Mouse (Mus musculus) heart, embryonic 15.5 days (tissue): ENCODE measurements at regions not wholly inside any gene's neighbourhood (a gene's known extent, or its start where the extent isn't known, plus 50 kb on each side); places are given as distances from the start of the nearest gene placed in this dataset.
A peak's percentile ranks its signal among the peaks of the same experiment; 100 is the strongest.

Source experiments
- ATAC-seq: fragments of 200-750 bp; cut with Nextera tagmentation; replicated peaks from 2 replicates; pipeline ENCODE4 v1.8.0; 2017; ENCODE audit warnings: low read depth, moderate TSS enrichment; ENCODE audit not compliant: insufficient number of reproducible peaks, insufficient read depth, low FRiP score
- H3K27ac ChIP-seq: fragments of 300-500 bp; sonication (generic); 2 replicates; pipeline ENCODE4 v1.5.1; 2015; ENCODE audit warnings: mild to moderate bottlenecking, inconsistent platforms
- H3K27me3 ChIP-seq: fragments of 300-500 bp; sonication (generic); 2 replicates; pipeline ENCODE4 v1.6.1; 2015; ENCODE audit warnings: inconsistent platforms
- H3K36me3 ChIP-seq: fragments of 300-500 bp; sonication (generic); 2 replicates; pipeline ENCODE4 v1.6.1; 2015; ENCODE audit warnings: mild to moderate bottlenecking, inconsistent platforms
- H3K4me1 ChIP-seq: fragments of 300-500 bp; sonication (generic); replicated peaks from 2 replicates; pipeline ENCODE4 v1.6.1; 2015; ENCODE audit warnings: inconsistent platforms
- H3K4me2 ChIP-seq: fragments of 300-500 bp; sonication (generic); 2 replicates; pipeline ENCODE4 v1.6.1; 2015; ENCODE audit warnings: inconsistent platforms, mild to moderate bottlenecking, moderate library complexity
- H3K4me3 ChIP-seq: fragments of 300-500 bp; sonication (generic); 2 replicates; pipeline ENCODE4 v1.5.1; 2015; ENCODE audit warnings: mild to moderate bottlenecking, inconsistent platforms
- H3K9ac ChIP-seq: fragments of 300-500 bp; sonication (generic); 2 replicates; pipeline ENCODE4 v1.6.1; 2015; ENCODE audit warnings: mild to moderate bottlenecking, inconsistent platforms
- H3K9me3 ChIP-seq: fragments of 300-500 bp; sonication (generic); replicated peaks from 2 replicates; pipeline ENCODE4 v1.6.1; 2016; ENCODE audit warnings: inconsistent platforms
- WGBS: fragments of 180-500 bp; shearing (Covaris S2); methylation state at CpG from one replicate; pipeline ENCODE4 v1.1.7; 2015; ENCODE audit warnings: mixed read lengths; 5-methylcytosine and 5-hydroxymethylcytosine counted together

GRCm38 (mm10) chr13:97434961-97435864 lies 194.3 kb downstream of the Enc1 start:
- Histone ChIP-seq H3K9me3 (no peaks in the 10 kb centered on the region), H3K27ac (peak overlapping the region; percentile 75), H3K4me3 (peak overlapping the region; percentile 46), H3K27me3 (peaks cover 5% of the 10 kb centered on the region; the same call in 1 of the 2 replicates), H3K4me1 (peaks cover 33% of the 10 kb centered on the region), H3K9ac (peak overlapping the region; percentile 49), H3K4me2 (peak overlapping the region; percentile 79), H3K36me3 (no peaks in the 10 kb centered on the region)
- ATAC-seq = peak; percentile 83
- WGBS = 4% methylated on average over 20 of the region's 20 CpGs

GRCm38 (mm10) chr13:97434167-97434566 lies 193.3 kb downstream of the Enc1 start:
- no peak overlapping the region for H3K27ac ChIP-seq
- H3K4me2 ChIP-seq = no peak overlapping the region
- H3K36me3 ChIP-seq = no peaks in the 10 kb centered on the region
- no peak overlapping the region for H3K4me3 ChIP-seq
- no peak for ATAC-seq
- no peak overlapping the region for H3K9ac ChIP-seq
- H3K27me3 ChIP-seq = peaks cover 5% of the 10 kb centered on the region; the same call in 1 of the 2 replicates
- H3K4me1 ChIP-seq = peaks cover 28% of the 10 kb centered on the region
- 73% methylated on average over 7 of the region's 7 CpGs for WGBS
- H3K9me3 ChIP-seq = no peaks in the 10 kb centered on the region

GRCm38 (mm10) chr13:97432627-97433026 lies 191.7 kb downstream of the Enc1 start:
- Histone ChIP-seq H3K4me2 (no peak overlapping the region), H3K27ac (no peak overlapping the region), H3K4me3 (no peak overlapping the region), H3K9ac (no peak overlapping the region), H3K9me3 (no peaks in the 10 kb centered on the region), H3K4me1 (peaks cover 21% of the 10 kb centered on the region), H3K27me3 (peaks cover 3% of the 10 kb centered on the region; the same call in 1 of the 2 replicates), H3K36me3 (no peaks in the 10 kb centered on the region)
- no peak for ATAC-seq
- 53% methylated on average over 4 of the region's 4 CpGs for WGBS

- Histone ChIP-seq H3K9me3 (no peaks in the 10 kb centered on the region), H3K27ac (no peak overlapping the region), H3K4me3 (no peak overlapping the region), H3K27me3 (peaks cover 3% of the 10 kb centered on the region; the same call in 1 of the 2 replicates), H3K9ac (no peak overlapping the region), H3K36me3 (no peaks in the 10 kb centered on the region), H3K4me1 (peaks cover 12% of the 10 kb centered on the region), H3K4me2 (no peak overlapping the region)
- 58% methylated on average over 2 of the region's 2 CpGs for WGBS
- ATAC-seq = no peak
Observed at GRCm38 (mm10) chr13:97430885-97431284, 190.0 kb downstream of the Enc1 start.

- Histone ChIP-seq H3K4me2 (no peak overlapping the region), H3K9me3 (no peaks in the 10 kb centered on the region), H3K4me3 (no peak overlapping the region), H3K36me3 (no peaks in the 10 kb centered on the region), H3K9ac (no peak overlapping the region), H3K27ac (no peak overlapping the region), H3K4me1 (no peaks in the 10 kb centered on the region), H3K27me3 (no peaks in the 10 kb centered on the region)
- no peak for ATAC-seq
- 66% methylated on average over 6 of the region's 6 CpGs for WGBS
Observed at GRCm38 (mm10) chr13:97428163-97428562, 187.3 kb downstream of the Enc1 start.

GRCm38 (mm10) chr13:97427537-97427936 lies 186.6 kb downstream of the Enc1 start:
- Histone ChIP-seq H3K4me2 (no peak overlapping the region), H3K4me1 (no peaks in the 10 kb centered on the region), H3K36me3 (no peaks in the 10 kb centered on the region), H3K27me3 (no peaks in the 10 kb centered on the region), H3K9me3 (no peaks in the 10 kb centered on the region), H3K4me3 (no peak overlapping the region), H3K9ac (no peak overlapping the region), H3K27ac (no peak overlapping the region)
- 37% methylated on average over 4 of the region's 4 CpGs for WGBS
- ATAC-seq = no peak

GRCm38 (mm10) chr13:97425731-97426130 lies 184.8 kb downstream of the Enc1 start:
- Histone ChIP-seq H3K9me3 (no peaks in the 10 kb centered on the region), H3K4me3 (no peak overlapping the region), H3K27ac (no peak overlapping the region), H3K36me3 (no peaks in the 10 kb centered on the region), H3K9ac (no peak overlapping the region), H3K27me3 (no peaks in the 10 kb centered on the region), H3K4me1 (no peaks in the 10 kb centered on the region), H3K4me2 (no peak overlapping the region)
- WGBS = 80% methylated on average over 9 of the region's 9 CpGs
- no peak for ATAC-seq

- Histone ChIP-seq H3K36me3 (no peaks in the 10 kb centered on the region), H3K4me2 (no peak overlapping the region), H3K4me1 (no peaks in the 10 kb centered on the region), H3K27me3 (peaks cover 5% of the 10 kb centered on the region; the same call in 1 of the 2 replicates), H3K9ac (no peak overlapping the region), H3K4me3 (no peak overlapping the region), H3K9me3 (no peaks in the 10 kb centered on the region), H3K27ac (no peak overlapping the region)
- 49% methylated on average over 6 of the region's 6 CpGs for WGBS
- ATAC-seq = no peak
Observed at GRCm38 (mm10) chr13:97423911-97424310, 183.0 kb downstream of the Enc1 start.

GRCm38 (mm10) chr13:97423298-97423817 lies 182.5 kb downstream of the Enc1 start:
- Histone ChIP-seq H3K9ac (no peak overlapping the region), H3K4me2 (no peak overlapping the region), H3K9me3 (no peaks in the 10 kb centered on the region), H3K27me3 (peaks cover 10% of the 10 kb centered on the region; the same call in 1 of the 2 replicates), H3K36me3 (no peaks in the 10 kb centered on the region), H3K4me3 (no peak overlapping the region), H3K4me1 (no peaks in the 10 kb centered on the region), H3K27ac (no peak overlapping the region)
- ATAC-seq = no peak
- WGBS = 74% methylated on average over 5 of the region's 5 CpGs

GRCm38 (mm10) chr13:97422897-97423296 lies 182.0 kb downstream of the Enc1 start:
- Histone ChIP-seq H3K36me3 (no peaks in the 10 kb centered on the region), H3K4me1 (no peaks in the 10 kb centered on the region), H3K4me2 (no peak overlapping the region), H3K9ac (no peak overlapping the region), H3K27me3 (peaks cover 10% of the 10 kb centered on the region; the same call in 1 of the 2 replicates), H3K27ac (no peak overlapping the region), H3K9me3 (no peaks in the 10 kb centered on the region), H3K4me3 (no peak overlapping the region)
- ATAC-seq = no peak
- WGBS = 76% methylated on average over 7 of the region's 7 CpGs

- H3K27me3 ChIP-seq = peaks cover 10% of the 10 kb centered on the region; the same call in 1 of the 2 replicates
- no peaks in the 10 kb centered on the region for H3K36me3 ChIP-seq
- no peaks in the 10 kb centered on the region for H3K4me1 ChIP-seq
- H3K4me2 ChIP-seq = no peak overlapping the region
- no peak overlapping the region for H3K9ac ChIP-seq
- 87% methylated on average over 3 of the region's 3 CpGs for WGBS
- no peak overlapping the region for H3K27ac ChIP-seq
- no peak for ATAC-seq
- H3K9me3 ChIP-seq = no peaks in the 10 kb centered on the region
- no peak overlapping the region for H3K4me3 ChIP-seq
Observed at GRCm38 (mm10) chr13:97421831-97422230, 180.9 kb downstream of the Enc1 start.
